Mouse (Mus musculus): ENCODE measurements around the gene Pex6. TPM values are rescaled to one million over a fixed set of nuclear protein-coding genes. Genes with fewer than 3 reads are reported as not detected.

Pex6 gene
- polyA plus RNA-seq, 1 experiment from 2014 or later = 11.6 TPM

DNA sequence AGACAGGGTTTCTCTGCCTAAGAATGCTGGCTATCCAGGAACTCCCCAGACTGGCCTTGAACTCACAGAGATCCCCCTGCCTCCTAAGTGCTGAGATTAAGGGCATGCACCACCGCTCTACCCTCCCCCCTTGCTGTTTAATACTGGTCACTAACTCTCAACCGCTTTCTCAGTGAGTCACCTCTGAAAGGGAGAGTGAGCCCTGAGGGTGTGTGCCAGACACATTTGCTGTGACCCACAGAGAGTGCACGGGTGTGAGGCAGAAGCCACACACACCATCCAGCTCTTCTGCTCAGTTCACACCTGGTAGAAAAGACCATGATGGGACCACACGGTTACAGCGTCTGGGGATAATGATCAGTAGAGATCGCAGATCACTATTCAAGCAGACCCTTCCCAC, 12.7 kb upstream of the Pex6 start:
- TF ChIP-seq CTCF (IDR thresholded peaks at IDR 0.05; ENCODE audit: low read depth) (no peak), EP300 (IDR thresholded peaks at IDR 0.05; ENCODE audit: low read depth) (no peak)
- no peak for ATAC-seq

DNA sequence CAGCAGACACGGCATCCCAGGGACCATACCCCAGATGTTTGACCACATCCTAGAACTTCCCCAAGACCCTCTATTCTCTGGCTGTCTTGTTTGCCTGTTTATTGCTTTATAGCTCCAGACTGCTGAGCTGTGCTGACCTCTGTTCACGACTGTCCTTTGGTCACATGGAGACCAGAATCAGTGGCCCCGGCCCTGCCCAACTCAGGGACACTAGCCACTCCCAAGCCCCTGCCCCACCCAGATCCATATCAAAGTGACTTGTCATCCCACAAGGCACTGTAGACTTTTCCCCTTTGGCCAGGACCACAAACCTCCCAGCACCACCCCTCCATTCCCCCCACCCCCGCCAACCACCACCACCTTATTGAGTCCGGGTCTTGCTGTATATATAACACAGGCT, 12.0 kb upstream of the Pex6 start:
- no peaks in the 10 kb centered on the region for H3K27me3 ChIP-seq (ENCODE audit: insufficient read depth, low read length)
- no peak overlapping the region for H3K27ac ChIP-seq (ENCODE audit: low read depth)
- no peak overlapping the region for H3K4me2 ChIP-seq (ENCODE audit: low read depth, low read length)
- DNase-seq (no peak), ATAC-seq (no peak)
- no peak overlapping the region for H3K4me3 ChIP-seq (ENCODE audit: low read depth, low read length)
- TF ChIP-seq EP300 (IDR thresholded peaks at IDR 0.05; ENCODE audit: low read depth) = no peak
- H3K4me1 ChIP-seq (ENCODE audit: insufficient read depth) = peaks cover 14% of the 10 kb centered on the region
- no peak overlapping the region for H3K9ac ChIP-seq (replicated peaks)
- 72% methylated on average over 5 of the region's 5 CpGs for WGBS (ENCODE audit: insufficient replicate concordance)
- H3K9me3 ChIP-seq (ENCODE audit: low read length) = no peaks in the 10 kb centered on the region
- H3K36me3 ChIP-seq (replicated peaks; ENCODE audit: insufficient read depth, low read length) = peaks cover 7% of the 10 kb centered on the region

More for the DNA sequence above, 12.7 kb upstream of the Pex6 start:
- no peak for DNase-seq
- Histone ChIP-seq H3K4me3 (ENCODE audit: low read depth, low read length) (no peak overlapping the region), H3K9ac (replicated peaks) (no peak overlapping the region), H3K36me3 (replicated peaks; ENCODE audit: insufficient read depth, low read length) (peaks cover 7% of the 10 kb centered on the region), H3K9me3 (ENCODE audit: low read length) (no peaks in the 10 kb centered on the region), H3K4me2 (ENCODE audit: low read depth, low read length) (no peak overlapping the region), H3K27me3 (ENCODE audit: insufficient read depth, low read length) (no peaks in the 10 kb centered on the region), H3K27ac (ENCODE audit: low read depth) (no peak overlapping the region), H3K4me1 (ENCODE audit: insufficient read depth) (peaks cover 8% of the 10 kb centered on the region)
- 85% methylated on average over 6 of the region's 6 CpGs for WGBS (ENCODE audit: insufficient replicate concordance)

DNA sequence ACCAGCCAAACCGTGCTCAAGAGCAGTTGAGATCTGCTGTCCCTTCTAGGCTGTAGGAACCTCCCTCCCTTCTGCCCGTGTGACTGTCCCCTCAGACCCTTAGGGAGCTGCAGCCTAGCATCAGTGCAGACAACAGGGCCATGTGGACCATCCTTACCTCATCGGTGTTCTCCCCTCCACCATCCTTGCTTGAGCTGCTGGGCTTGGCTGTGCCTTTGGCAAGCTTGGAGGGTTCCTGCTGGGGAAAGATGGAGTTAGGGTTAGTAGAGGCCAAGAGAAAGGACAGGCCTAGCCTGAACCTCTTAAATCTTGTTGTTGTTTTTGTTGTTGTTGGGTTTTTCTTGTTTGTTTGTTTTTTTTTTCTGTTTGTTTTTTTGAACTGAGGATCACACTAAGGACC, 11.4 kb upstream of the Pex6 start:
- DNase-seq = no peak
- no peak for TF ChIP-seq CTCF (IDR thresholded peaks at IDR 0.05; ENCODE audit: low read depth)
- no peak for TF ChIP-seq EP300 (IDR thresholded peaks at IDR 0.05; ENCODE audit: low read depth)
- 86% methylated on average over 3 of the region's 3 CpGs for WGBS (ENCODE audit: insufficient replicate concordance)
- Histone ChIP-seq H3K4me2 (ENCODE audit: low read depth, low read length) (no peak overlapping the region), H3K4me1 (ENCODE audit: insufficient read depth) (peaks cover 14% of the 10 kb centered on the region), H3K4me3 (ENCODE audit: low read depth, low read length) (no peak overlapping the region), H3K9ac (replicated peaks) (no peak overlapping the region), H3K27ac (ENCODE audit: low read depth) (no peak overlapping the region), H3K9me3 (ENCODE audit: low read length) (no peaks in the 10 kb centered on the region), H3K27me3 (ENCODE audit: insufficient read depth, low read length) (no peaks in the 10 kb centered on the region), H3K36me3 (replicated peaks; ENCODE audit: insufficient read depth, low read length) (peaks cover 7% of the 10 kb centered on the region)
- no peak for ATAC-seq

DNA sequence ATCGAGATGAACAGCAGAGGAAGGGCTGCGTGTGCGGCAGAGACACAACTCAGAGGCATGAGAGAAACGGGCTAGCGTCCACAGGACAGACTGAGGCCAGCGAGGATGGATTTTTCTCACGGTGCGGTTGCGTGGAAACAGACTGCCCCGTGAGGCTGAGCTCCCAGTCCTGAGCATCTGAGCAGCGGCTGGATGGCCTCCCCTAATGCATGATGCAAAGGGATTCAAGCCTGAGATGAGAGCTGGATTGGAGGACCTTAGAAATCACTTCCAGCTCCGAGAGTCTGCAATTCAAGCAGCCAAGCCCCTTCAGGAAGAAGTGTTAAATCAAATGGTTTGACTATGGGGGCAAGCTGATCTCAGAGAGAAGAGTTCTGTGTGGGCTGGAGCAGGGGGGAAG, 9.8 kb upstream of the Pex6 start:
- H3K4me1 ChIP-seq (ENCODE audit: insufficient read depth) = peaks cover 21% of the 10 kb centered on the region
- H3K9ac ChIP-seq (replicated peaks) = no peak overlapping the region
- no peak overlapping the region for H3K4me2 ChIP-seq (ENCODE audit: low read depth, low read length)
- H3K4me3 ChIP-seq (ENCODE audit: low read depth, low read length) = no peak overlapping the region
- ATAC-seq (no peak), DNase-seq (no peak)
- H3K27ac ChIP-seq (ENCODE audit: low read depth) = no peak overlapping the region
- WGBS (ENCODE audit: insufficient replicate concordance) = 88% methylated on average over 12 of the region's 12 CpGs
- TF ChIP-seq CTCF (IDR thresholded peaks at IDR 0.05; ENCODE audit: low read depth) (no peak), EP300 (IDR thresholded peaks at IDR 0.05; ENCODE audit: low read depth) (no peak)
- no peaks in the 10 kb centered on the region for H3K27me3 ChIP-seq (ENCODE audit: insufficient read depth, low read length)
- H3K9me3 ChIP-seq (ENCODE audit: low read length) = no peaks in the 10 kb centered on the region
- H3K36me3 ChIP-seq (replicated peaks; ENCODE audit: insufficient read depth, low read length) = peaks cover 7% of the 10 kb centered on the region

DNA sequence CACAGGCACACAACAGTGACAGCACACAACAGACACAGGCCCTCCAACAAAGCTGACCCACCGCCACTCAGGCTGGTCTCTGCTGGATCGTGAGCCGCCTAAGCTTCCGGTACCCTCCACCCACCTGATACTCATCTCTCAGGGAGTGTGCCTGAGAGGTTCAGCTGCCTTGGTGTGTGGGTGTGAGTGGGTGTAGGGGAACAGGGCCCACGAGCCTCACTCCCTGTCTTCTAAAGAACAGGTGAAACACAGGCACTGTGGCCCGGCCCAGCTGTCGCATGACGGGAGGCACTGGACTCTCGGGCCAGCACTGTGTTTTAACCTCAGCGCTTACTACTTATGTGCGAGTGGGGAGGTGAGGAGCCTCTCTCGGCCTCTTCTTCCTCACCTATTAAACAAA, 9.2 kb upstream of the Pex6 start:
- no peak overlapping the region for H3K9ac ChIP-seq (replicated peaks)
- no peak overlapping the region for H3K4me2 ChIP-seq (ENCODE audit: low read depth, low read length)
- no peaks in the 10 kb centered on the region for H3K9me3 ChIP-seq (ENCODE audit: low read length)
- H3K4me3 ChIP-seq (ENCODE audit: low read depth, low read length) = no peak overlapping the region
- no peaks in the 10 kb centered on the region for H3K27me3 ChIP-seq (ENCODE audit: insufficient read depth, low read length)
- 80% methylated on average over 12 of the region's 12 CpGs for WGBS (ENCODE audit: insufficient replicate concordance)
- ATAC-seq (no peak), DNase-seq (no peak)
- H3K36me3 ChIP-seq (replicated peaks; ENCODE audit: insufficient read depth, low read length) = peaks cover 7% of the 10 kb centered on the region
- H3K4me1 ChIP-seq (ENCODE audit: insufficient read depth) = peaks cover 21% of the 10 kb centered on the region
- H3K27ac ChIP-seq (ENCODE audit: low read depth) = no peak overlapping the region
- TF ChIP-seq CTCF (IDR thresholded peaks at IDR 0.05; ENCODE audit: low read depth) = no peak
- no peak for TF ChIP-seq EP300 (IDR thresholded peaks at IDR 0.05; ENCODE audit: low read depth)

DNA sequence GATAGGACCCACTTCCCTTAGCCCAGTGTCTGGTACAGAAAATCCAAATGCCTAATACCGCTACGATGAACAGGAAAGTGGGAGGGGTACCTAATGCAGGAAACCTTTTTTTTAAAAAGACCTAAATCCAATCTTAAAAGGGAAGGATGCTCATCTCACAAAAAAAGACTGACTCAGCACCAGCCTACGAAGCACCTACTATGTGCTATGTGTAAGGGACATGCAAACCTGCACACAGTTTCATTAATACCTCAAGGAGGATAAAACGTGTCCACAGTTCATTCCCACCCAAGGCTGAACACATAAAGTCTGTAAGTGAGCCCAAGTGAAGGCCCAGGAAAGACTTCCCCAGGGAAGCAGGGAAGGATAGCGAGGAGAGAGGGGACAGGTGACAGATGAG, 8.8 kb upstream of the Pex6 start:
- DNase-seq (no peak), ATAC-seq (no peak)
- WGBS (ENCODE audit: insufficient replicate concordance) = 83% methylated on average over 5 of the region's 5 CpGs
- Histone ChIP-seq H3K36me3 (replicated peaks; ENCODE audit: insufficient read depth, low read length) (peaks cover 7% of the 10 kb centered on the region), H3K27ac (ENCODE audit: low read depth) (no peak overlapping the region), H3K9me3 (ENCODE audit: low read length) (no peaks in the 10 kb centered on the region), H3K27me3 (ENCODE audit: insufficient read depth, low read length) (no peaks in the 10 kb centered on the region), H3K9ac (replicated peaks) (no peak overlapping the region), H3K4me3 (ENCODE audit: low read depth, low read length) (no peak overlapping the region), H3K4me1 (ENCODE audit: insufficient read depth) (peaks cover 21% of the 10 kb centered on the region), H3K4me2 (ENCODE audit: low read depth, low read length) (no peak overlapping the region)
- TF ChIP-seq CTCF (IDR thresholded peaks at IDR 0.05; ENCODE audit: low read depth) (no peak), EP300 (IDR thresholded peaks at IDR 0.05; ENCODE audit: low read depth) (no peak)
